In genomic region chr19:47337743-47338142, GRCm38 (mm10) we compare ENCODE assay signal across 8 mouse cellular contexts.
DNase-seq lines count a peak whose midpoint lies in the region; ATAC-seq lines count a peak whose summit lies in the region.

No protein-coding gene starts in this region.

- peaks cover 41% of the 10 kb centered on the region for H3K4me1 ChIP-seq in hindbrain, embryonic 12.5 days

- no peak overlapping the region for H3K27ac ChIP-seq in hindbrain, embryonic 12.5 days

- DNase-seq in NIH3T3 (ENCODE audit: low read depth), result peak; percentile 99
- DNase-seq in cerebellum, adult 9-11 months, result peak; percentile 85
- DNase-seq in frontal cortex, postnatal 14 days (ENCODE audit: low spot score in 2 of 2), result peak; percentile 77 to 93
- DNase-seq in layer of hippocampus, postnatal 14 days (ENCODE audit: low spot score in 2 of 2), result peak; percentile 92
- peak; percentile 96 for DNase-seq in lung, postnatal 14 days
- peak; percentile 69 for DNase-seq in retina, adult 2 months (ENCODE audit: low read depth, low spot score)
- peak; percentile 81 for DNase-seq in thymus, postnatal 25 days

- H3K27me3 ChIP-seq in hindbrain, embryonic 12.5 days, result peaks cover 19% of the 10 kb centered on the region

- H3K4me2 ChIP-seq in hindbrain, embryonic 12.5 days (replicated peaks), result peak overlapping the region; percentile 53

- H3K4me3 ChIP-seq in hindbrain, embryonic 12.5 days, result 0 out of 2 replicates have a peak overlapping the region, but pooled peaks have one; percentile 17

- H3K9ac ChIP-seq in hindbrain, embryonic 12.5 days, result no peak overlapping the region

- 31% methylated on average over 12 of the region's 12 CpGs for WGBS in hindbrain, embryonic 12.5 days

- H3K9me3 ChIP-seq in hindbrain, embryonic 12.5 days (replicated peaks), result no peaks in the 10 kb centered on the region

- H3K36me3 ChIP-seq in hindbrain, embryonic 12.5 days, result no peaks in the 10 kb centered on the region

- ATAC-seq in hindbrain, embryonic 12.5 days (ENCODE audit: low FRiP score), result peak; percentile 65
